Mouse (Mus musculus): ENCODE measurements at regions not wholly inside any gene's neighbourhood (a gene's known extent, or its start where the extent isn't known, plus 50 kb on each side); places are given as distances from the start of the nearest gene placed in this dataset.

DNA sequence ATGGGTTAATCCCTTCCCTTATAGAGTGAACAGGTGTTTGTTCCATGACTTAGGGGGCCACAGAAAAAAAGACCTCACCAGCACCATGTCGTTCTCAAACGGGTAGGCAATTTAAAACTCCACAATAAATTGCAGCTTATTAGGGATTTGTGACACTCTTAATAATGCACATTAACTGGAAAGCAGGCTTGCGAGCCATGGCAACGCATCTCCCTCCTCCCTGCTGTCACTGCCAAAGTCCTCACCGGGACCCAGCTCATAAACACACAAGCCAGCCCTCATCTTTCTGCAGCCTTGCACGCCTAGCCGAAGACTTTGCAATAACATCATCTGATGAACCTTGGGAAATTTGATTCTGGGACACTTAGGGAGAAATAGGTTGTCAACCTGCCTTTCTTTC is 152.3 kb upstream of the Dio3 start:
- no peak for DNase-seq (ENCODE audit: low read depth, low spot score)
- WGBS, result 79% methylated on average over 7 of the region's 7 CpGs

GRCm38 (mm10) chr12:110145379-110145778 is 133.5 kb upstream of the Dio3 start:
- DNase-seq (ENCODE audit: low read depth, low spot score), result no peak
- 73% methylated on average over 5 of the region's 5 CpGs for WGBS

GRCm38 (mm10) chr12:110154225-110154962 is 124.5 kb upstream of the Dio3 start:
- WGBS, result 66% methylated on average over 8 of the region's 8 CpGs
- no peak for DNase-seq (ENCODE audit: low read depth, low spot score)

- no peak for DNase-seq (ENCODE audit: low read depth, low spot score)
- WGBS, result 70% methylated on average over 4 of the region's 4 CpGs
These were observed 123.9 kb upstream of the Dio3 start for GRCm38 (mm10) chr12:110154963-110155325.

DNA sequence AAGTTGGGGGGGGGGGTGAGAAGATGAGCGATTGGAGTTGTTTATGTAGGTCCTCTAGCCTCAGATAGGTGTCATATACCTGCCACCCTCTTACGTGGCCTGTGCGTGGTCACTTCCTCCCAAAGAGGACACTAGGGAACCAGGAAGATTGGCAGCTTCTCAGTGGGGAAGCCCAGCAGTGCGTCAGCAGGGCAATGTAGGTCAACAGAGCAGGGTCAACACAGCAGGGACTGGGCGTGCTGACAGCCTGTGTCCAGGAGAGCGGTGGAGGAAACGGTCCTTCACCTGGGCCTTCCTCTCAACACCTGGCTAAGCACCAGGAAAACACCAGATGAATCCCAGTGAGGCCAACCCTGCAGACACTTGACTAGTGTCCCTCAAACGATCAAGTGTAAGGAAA is 122.4 kb upstream of the Dio3 start:
- 27% methylated on average over 8 of the region's 8 CpGs for WGBS
- peak; percentile 39 for DNase-seq (ENCODE audit: low read depth, low spot score)

DNA sequence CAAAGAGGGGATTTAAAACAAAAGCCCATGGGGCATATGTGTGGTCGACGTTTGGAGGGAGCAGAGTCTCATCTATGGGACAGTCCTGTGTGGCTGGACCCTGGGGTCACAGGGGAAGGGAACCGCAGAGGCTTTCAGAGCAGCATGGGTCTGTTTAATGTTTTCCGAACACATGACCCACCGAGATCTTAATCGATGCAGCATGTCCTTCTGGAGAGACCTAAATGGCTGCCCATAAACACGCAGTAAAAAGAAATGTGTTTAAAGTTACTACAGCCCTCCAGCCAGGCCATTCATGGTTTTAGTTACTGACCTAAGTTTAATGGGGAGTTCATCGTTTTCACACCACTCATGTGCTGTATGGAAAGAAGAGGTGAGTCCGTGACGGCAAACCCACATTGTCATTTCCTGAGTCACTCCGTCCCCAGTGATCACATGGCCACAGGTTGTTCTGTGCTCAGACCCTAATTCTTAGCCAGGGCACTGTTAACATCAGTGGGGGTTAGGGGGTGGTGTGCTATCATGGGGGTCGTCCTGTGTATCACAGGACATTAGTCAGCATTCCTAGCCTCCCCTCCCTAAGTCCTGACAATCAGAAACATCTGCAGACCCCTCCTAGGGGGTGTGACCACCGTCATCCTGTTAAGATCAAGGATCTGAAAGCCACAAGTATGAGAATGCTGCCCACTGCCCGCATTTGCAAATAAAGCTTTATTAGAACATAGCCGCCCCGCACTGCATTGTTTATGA is 120.7 kb upstream of the Dio3 start:
- DNase-seq (ENCODE audit: low read depth, low spot score), result no peak
- WGBS, result 66% methylated on average over 16 of the region's 16 CpGs

DNA sequence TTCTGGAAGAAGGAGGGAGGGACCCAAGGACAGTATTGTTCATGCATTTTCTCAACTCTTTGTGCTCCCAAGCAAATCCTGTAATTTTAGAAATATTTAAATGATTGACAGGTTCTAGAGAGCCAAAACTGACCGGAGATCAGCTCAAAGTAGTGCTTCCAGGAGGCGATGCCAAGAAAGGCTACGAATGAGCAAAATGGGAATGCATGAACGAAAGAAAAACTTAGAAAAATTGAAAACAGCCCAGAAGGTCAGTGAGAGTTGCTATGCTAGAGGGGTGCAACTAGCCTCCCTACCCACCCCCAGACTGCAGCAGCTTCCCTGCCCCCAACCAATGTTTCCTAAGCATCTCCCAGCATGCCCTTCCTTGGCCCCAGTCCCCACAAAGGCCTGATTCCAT is 117.6 kb upstream of the Dio3 start:
- DNase-seq (ENCODE audit: low read depth, low spot score), result no peak
- WGBS, result 90% methylated on average over 4 of the region's 4 CpGs

- 83% methylated on average over 13 of the region's 13 CpGs for WGBS
- no peak for DNase-seq (ENCODE audit: low read depth, low spot score)
These were observed 113.4 kb upstream of the Dio3 start for GRCm38 (mm10) chr12:110165462-110165861.

GRCm38 (mm10) chr12:110168407-110168806 is 110.5 kb upstream of the Dio3 start:
- WGBS, result 81% methylated on average over 4 of the region's 4 CpGs

GRCm38 (mm10) chr12:110169261-110169660 is 109.6 kb upstream of the Dio3 start:
- WGBS, result 79% methylated on average over 1 of the region's 1 CpGs
- DNase-seq (ENCODE audit: low read depth, low spot score), result no peak

More at GRCm38 (mm10) chr12:110168407-110168806, 110.5 kb upstream of the Dio3 start:
- DNase-seq (ENCODE audit: low read depth, low spot score), result no peak

- 84% methylated on average over 8 of the region's 8 CpGs for WGBS
- DNase-seq (ENCODE audit: low read depth, low spot score), result no peak
These were observed 108.4 kb upstream of the Dio3 start for GRCm38 (mm10) chr12:110170496-110170895.

DNA sequence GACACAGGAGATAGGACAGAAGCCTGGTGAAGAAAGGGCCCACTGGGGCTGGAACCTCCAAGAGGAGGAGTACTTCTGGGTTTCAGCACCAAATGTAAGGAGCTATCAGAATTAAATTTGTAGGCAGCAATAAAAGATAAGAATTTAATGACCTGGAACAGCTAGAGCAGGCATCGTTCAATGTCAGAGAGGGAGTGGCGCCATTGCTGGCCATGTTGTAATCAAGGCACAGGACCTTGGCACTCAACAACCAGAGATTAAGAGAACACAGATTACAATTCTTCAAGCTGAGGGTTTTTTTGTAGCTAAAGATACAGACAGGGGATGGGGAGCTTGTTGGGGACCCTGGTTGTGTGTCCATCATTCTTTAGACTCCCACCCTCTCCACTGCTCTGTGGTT is 101.0 kb upstream of the Dio3 start:
- WGBS, result 41% methylated on average over 2 of the region's 2 CpGs
- no peak for DNase-seq (ENCODE audit: low read depth, low spot score)

- WGBS, result 55% methylated on average over 6 of the region's 6 CpGs
- no peak for DNase-seq (ENCODE audit: low read depth, low spot score)
These were observed 95.4 kb upstream of the Dio3 start for GRCm38 (mm10) chr12:110183473-110183872.

- DNase-seq (ENCODE audit: low read depth, low spot score), result no peak
- WGBS, result 75% methylated on average over 9 of the region's 9 CpGs
These were observed 93.5 kb upstream of the Dio3 start for GRCm38 (mm10) chr12:110185399-110185798.

DNA sequence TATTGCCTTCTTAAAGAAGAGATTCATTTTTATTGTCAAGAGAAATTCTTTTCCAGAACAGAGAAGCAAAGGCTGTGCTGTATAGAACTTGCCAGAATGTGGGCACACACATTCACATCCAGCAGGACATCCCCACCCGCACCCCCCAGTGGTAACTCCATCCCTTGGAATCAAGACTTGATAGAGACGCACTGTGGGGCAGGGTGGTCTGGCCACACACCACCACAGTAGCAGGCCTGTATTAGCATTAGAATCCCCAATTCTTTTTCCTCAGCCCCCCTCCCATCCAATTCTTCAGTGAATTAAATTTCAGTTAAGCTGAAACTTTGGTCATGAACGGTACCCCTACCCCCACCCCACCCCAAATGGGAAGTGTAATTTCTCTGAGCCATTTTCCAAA is 92.5 kb upstream of the Dio3 start:
- WGBS, result 74% methylated on average over 3 of the region's 3 CpGs
- no peak for DNase-seq (ENCODE audit: low read depth, low spot score)

- WGBS, result 51% methylated on average over 10 of the region's 10 CpGs
- no peak for DNase-seq (ENCODE audit: low read depth, low spot score)
These were observed 92.0 kb upstream of the Dio3 start for GRCm38 (mm10) chr12:110186911-110187245.

- WGBS, result 9% methylated on average over 49 of the region's 49 CpGs
- no peak for DNase-seq (ENCODE audit: low read depth, low spot score)
These were observed 91.4 kb upstream of the Dio3 start for GRCm38 (mm10) chr12:110187246-110188135.

GRCm38 (mm10) chr12:110188136-110188631 is 90.7 kb upstream of the Dio3 start:
- no peak for DNase-seq (ENCODE audit: low read depth, low spot score)
- WGBS, result 13% methylated on average over 29 of the region's 29 CpGs

GRCm38 (mm10) chr12:110188641-110189328 is 90.1 kb upstream of the Dio3 start:
- DNase-seq (ENCODE audit: low read depth, low spot score), result no peak
- WGBS, result 12% methylated on average over 39 of the region's 39 CpGs

DNA sequence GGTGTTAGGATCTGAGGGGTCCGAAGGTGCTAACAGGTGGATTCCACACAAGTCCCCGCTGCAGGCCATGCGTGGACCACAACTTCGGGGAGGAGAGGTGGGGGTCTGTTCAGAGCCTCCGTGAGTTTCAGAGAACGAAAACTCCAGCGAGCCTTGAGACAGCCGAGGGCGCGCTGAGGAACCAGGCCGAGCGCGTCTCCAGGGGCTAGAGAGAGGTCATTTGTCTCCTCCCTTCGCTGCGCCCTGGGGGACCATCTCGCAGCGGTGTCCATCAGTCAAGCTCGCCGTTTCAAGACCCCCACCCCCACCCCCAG is 89.6 kb upstream of the Dio3 start:
- no peak for DNase-seq (ENCODE audit: low read depth, low spot score)
- 8% methylated on average over 19 of the region's 19 CpGs for WGBS
